Mouse (Mus musculus): Measurements from ENCODE around the gene Cbln4. TPM values are rescaled to one million over a fixed set of nuclear protein-coding genes. Genes with fewer than 3 reads are reported as not detected.

The Cbln4 gene
- 41.7 and 47.6 TPM in 2 replicates for polyA plus RNA-seq (2015; fragmentation: Nextera tagmentation; extraction: Ambion mirVana)

GRCm38 (mm10) chr2:172043235-172043610, at the start of gene Cbln4:
Gene Cbln4, minus strand, starts transcription at chr2:172043466.
- WGBS: 1% methylated on average over 23 of the region's 23 CpGs
- peak within 1 kb of the TSS; percentile 80 for H3K27ac ChIP-seq (ENCODE audit: low read depth, low read length)
- peaks cover 6% of the 10 kb centered on the region; the same call in 1 of the 2 replicates for H3K27me3 ChIP-seq (replicated peaks; ENCODE audit: control insufficient read depth, insufficient read depth, low read length)
- H3K4me1 ChIP-seq (ENCODE audit: control insufficient read depth, insufficient read depth, low read depth, low read length): peaks cover 15% of the 10 kb centered on the region
- peak within 1 kb of the TSS; percentile 74 for H3K9ac ChIP-seq (ENCODE audit: low read depth, low read length)
- no peaks in the 10 kb centered on the region for H3K9me3 ChIP-seq (ENCODE audit: control insufficient read depth, low read length)
- H3K36me3 ChIP-seq (ENCODE audit: control insufficient read depth, insufficient read depth, low read length): no peaks in the 10 kb centered on the region
- ATAC-seq: no peak
- H3K4me3 ChIP-seq (ENCODE audit: low read length): peak within 1 kb of the TSS; percentile 58
- peak within 1 kb of the TSS; percentile 95 for H3K4me2 ChIP-seq (ENCODE audit: low read length)

- H3K27ac ChIP-seq (ENCODE audit: low read depth, low read length): no peak overlapping the region
- H3K4me1 ChIP-seq (ENCODE audit: control insufficient read depth, insufficient read depth, low read depth, low read length): no peaks in the 10 kb centered on the region
- ATAC-seq: no peak
- H3K4me3 ChIP-seq (ENCODE audit: low read length): no peak overlapping the region
- WGBS: 83% methylated on average over 3 of the region's 3 CpGs
- no peak overlapping the region for H3K4me2 ChIP-seq (ENCODE audit: low read length)
- H3K9me3 ChIP-seq (ENCODE audit: control insufficient read depth, low read length): no peaks in the 10 kb centered on the region
- no peaks in the 10 kb centered on the region for H3K36me3 ChIP-seq (ENCODE audit: control insufficient read depth, insufficient read depth, low read length)
- H3K9ac ChIP-seq (ENCODE audit: low read depth, low read length): no peak overlapping the region
- H3K27me3 ChIP-seq (replicated peaks; ENCODE audit: control insufficient read depth, insufficient read depth, low read length): no peaks in the 10 kb centered on the region
Observed at GRCm38 (mm10) chr2:172078596-172078995, 35.3 kb upstream of the Cbln4 start.

- H3K9ac ChIP-seq (ENCODE audit: low read depth, low read length): no peak overlapping the region
- ATAC-seq: no peak
- H3K4me1 ChIP-seq (ENCODE audit: control insufficient read depth, insufficient read depth, low read depth, low read length): no peaks in the 10 kb centered on the region
- 90% methylated on average over 5 of the region's 5 CpGs for WGBS
- no peaks in the 10 kb centered on the region for H3K36me3 ChIP-seq (ENCODE audit: control insufficient read depth, insufficient read depth, low read length)
- no peak overlapping the region for H3K4me3 ChIP-seq (ENCODE audit: low read length)
- H3K27ac ChIP-seq (ENCODE audit: low read depth, low read length): no peak overlapping the region
- no peaks in the 10 kb centered on the region for H3K27me3 ChIP-seq (replicated peaks; ENCODE audit: control insufficient read depth, insufficient read depth, low read length)
- H3K9me3 ChIP-seq (ENCODE audit: control insufficient read depth, low read length): no peaks in the 10 kb centered on the region
- no peak overlapping the region for H3K4me2 ChIP-seq (ENCODE audit: low read length)
Observed at GRCm38 (mm10) chr2:172076295-172076694, 33.0 kb upstream of the Cbln4 start.

- Histone ChIP-seq H3K27ac (ENCODE audit: low read depth, low read length) (no peak overlapping the region), H3K9ac (ENCODE audit: low read depth, low read length) (no peak overlapping the region), H3K36me3 (ENCODE audit: control insufficient read depth, insufficient read depth, low read length) (no peaks in the 10 kb centered on the region), H3K4me3 (ENCODE audit: low read length) (no peak overlapping the region), H3K27me3 (replicated peaks; ENCODE audit: control insufficient read depth, insufficient read depth, low read length) (no peaks in the 10 kb centered on the region), H3K9me3 (ENCODE audit: control insufficient read depth, low read length) (no peaks in the 10 kb centered on the region; the same call in 1 of the 2 replicates), H3K4me2 (ENCODE audit: low read length) (no peak overlapping the region), H3K4me1 (ENCODE audit: control insufficient read depth, insufficient read depth, low read depth, low read length) (no peaks in the 10 kb centered on the region)
- ATAC-seq: no peak
- 93% methylated on average over 7 of the region's 7 CpGs for WGBS
Observed at GRCm38 (mm10) chr2:172062876-172063275, 19.6 kb upstream of the Cbln4 start.

- Histone ChIP-seq H3K27ac (ENCODE audit: low read depth, low read length) (no peak overlapping the region), H3K36me3 (ENCODE audit: control insufficient read depth, insufficient read depth, low read length) (no peaks in the 10 kb centered on the region), H3K9me3 (ENCODE audit: control insufficient read depth, low read length) (no peaks in the 10 kb centered on the region), H3K27me3 (replicated peaks; ENCODE audit: control insufficient read depth, insufficient read depth, low read length) (no peaks in the 10 kb centered on the region), H3K9ac (ENCODE audit: low read depth, low read length) (no peak overlapping the region), H3K4me2 (ENCODE audit: low read length) (no peak overlapping the region), H3K4me3 (ENCODE audit: low read length) (no peak overlapping the region), H3K4me1 (ENCODE audit: control insufficient read depth, insufficient read depth, low read depth, low read length) (no peaks in the 10 kb centered on the region)
- 61% methylated on average over 3 of the region's 3 CpGs for WGBS
- no peak for ATAC-seq
Observed at GRCm38 (mm10) chr2:172059747-172060146, 16.5 kb upstream of the Cbln4 start.

GRCm38 (mm10) chr2:172058936-172059665, 15.8 kb upstream of the Cbln4 start:
- Histone ChIP-seq H3K4me1 (ENCODE audit: control insufficient read depth, insufficient read depth, low read depth, low read length) (no peaks in the 10 kb centered on the region), H3K27ac (ENCODE audit: low read depth, low read length) (no peak overlapping the region), H3K36me3 (ENCODE audit: control insufficient read depth, insufficient read depth, low read length) (no peaks in the 10 kb centered on the region), H3K9ac (ENCODE audit: low read depth, low read length) (no peak overlapping the region), H3K4me2 (ENCODE audit: low read length) (no peak overlapping the region), H3K27me3 (replicated peaks; ENCODE audit: control insufficient read depth, insufficient read depth, low read length) (no peaks in the 10 kb centered on the region), H3K4me3 (ENCODE audit: low read length) (no peak overlapping the region), H3K9me3 (ENCODE audit: control insufficient read depth, low read length) (no peaks in the 10 kb centered on the region)
- WGBS: 65% methylated on average over 7 of the region's 7 CpGs
- no peak for ATAC-seq

- no peak overlapping the region for H3K27ac ChIP-seq (ENCODE audit: low read depth, low read length)
- no peak for ATAC-seq
- H3K4me2 ChIP-seq (ENCODE audit: low read length): no peak overlapping the region
- peaks cover 6% of the 10 kb centered on the region; the same call in 1 of the 2 replicates for H3K27me3 ChIP-seq (replicated peaks; ENCODE audit: control insufficient read depth, insufficient read depth, low read length)
- 39% methylated on average over 7 of the region's 7 CpGs for WGBS
- H3K9ac ChIP-seq (ENCODE audit: low read depth, low read length): no peak overlapping the region
- no peaks in the 10 kb centered on the region for H3K36me3 ChIP-seq (ENCODE audit: control insufficient read depth, insufficient read depth, low read length)
- H3K9me3 ChIP-seq (ENCODE audit: control insufficient read depth, low read length): no peaks in the 10 kb centered on the region
- peaks cover 15% of the 10 kb centered on the region for H3K4me1 ChIP-seq (ENCODE audit: control insufficient read depth, insufficient read depth, low read depth, low read length)
- no peak overlapping the region for H3K4me3 ChIP-seq (ENCODE audit: low read length)
Observed at GRCm38 (mm10) chr2:172046002-172046401, 2.7 kb upstream of the Cbln4 start.

- Histone ChIP-seq H3K9ac (ENCODE audit: low read depth, low read length) (peak overlapping the region; percentile 74), H3K4me1 (ENCODE audit: control insufficient read depth, insufficient read depth, low read depth, low read length) (peaks cover 15% of the 10 kb centered on the region), H3K27me3 (replicated peaks; ENCODE audit: control insufficient read depth, insufficient read depth, low read length) (peaks cover 6% of the 10 kb centered on the region; the same call in 1 of the 2 replicates), H3K4me2 (ENCODE audit: low read length) (peak overlapping the region; percentile 95), H3K9me3 (ENCODE audit: control insufficient read depth, low read length) (no peaks in the 10 kb centered on the region), H3K4me3 (ENCODE audit: low read length) (peak overlapping the region; percentile 58), H3K36me3 (ENCODE audit: control insufficient read depth, insufficient read depth, low read length) (no peaks in the 10 kb centered on the region), H3K27ac (ENCODE audit: low read depth, low read length) (peak overlapping the region; percentile 80)
- 1% methylated on average over 46 of the region's 46 CpGs for WGBS
- 0 out of 2 replicates have a peak, but pooled peaks have one; percentile 9 for ATAC-seq
Observed at GRCm38 (mm10) chr2:172042607-172043234, 545 bp downstream of the Cbln4 start.

- Histone ChIP-seq H3K4me3 (ENCODE audit: low read length) (peak overlapping the region; percentile 58), H3K27ac (ENCODE audit: low read depth, low read length) (peak overlapping the region; percentile 80), H3K36me3 (ENCODE audit: control insufficient read depth, insufficient read depth, low read length) (no peaks in the 10 kb centered on the region), H3K4me2 (ENCODE audit: low read length) (peak overlapping the region; percentile 95), H3K9me3 (ENCODE audit: control insufficient read depth, low read length) (no peaks in the 10 kb centered on the region), H3K4me1 (ENCODE audit: control insufficient read depth, insufficient read depth, low read depth, low read length) (peaks cover 15% of the 10 kb centered on the region), H3K27me3 (replicated peaks; ENCODE audit: control insufficient read depth, insufficient read depth, low read length) (peaks cover 6% of the 10 kb centered on the region; the same call in 1 of the 2 replicates), H3K9ac (ENCODE audit: low read depth, low read length) (peak overlapping the region; percentile 74)
- peak; percentile 72 for ATAC-seq
- under 1% methylated on average over 34 of the region's 34 CpGs for WGBS
Observed at GRCm38 (mm10) chr2:172042125-172042524, 1.1 kb downstream of the Cbln4 start.

Data from hindbrain, embryonic 16.5 days (tissue).